Mouse (Mus musculus): ENCODE data around the gene Cpeb2.

Cpeb2 gene

DNA sequence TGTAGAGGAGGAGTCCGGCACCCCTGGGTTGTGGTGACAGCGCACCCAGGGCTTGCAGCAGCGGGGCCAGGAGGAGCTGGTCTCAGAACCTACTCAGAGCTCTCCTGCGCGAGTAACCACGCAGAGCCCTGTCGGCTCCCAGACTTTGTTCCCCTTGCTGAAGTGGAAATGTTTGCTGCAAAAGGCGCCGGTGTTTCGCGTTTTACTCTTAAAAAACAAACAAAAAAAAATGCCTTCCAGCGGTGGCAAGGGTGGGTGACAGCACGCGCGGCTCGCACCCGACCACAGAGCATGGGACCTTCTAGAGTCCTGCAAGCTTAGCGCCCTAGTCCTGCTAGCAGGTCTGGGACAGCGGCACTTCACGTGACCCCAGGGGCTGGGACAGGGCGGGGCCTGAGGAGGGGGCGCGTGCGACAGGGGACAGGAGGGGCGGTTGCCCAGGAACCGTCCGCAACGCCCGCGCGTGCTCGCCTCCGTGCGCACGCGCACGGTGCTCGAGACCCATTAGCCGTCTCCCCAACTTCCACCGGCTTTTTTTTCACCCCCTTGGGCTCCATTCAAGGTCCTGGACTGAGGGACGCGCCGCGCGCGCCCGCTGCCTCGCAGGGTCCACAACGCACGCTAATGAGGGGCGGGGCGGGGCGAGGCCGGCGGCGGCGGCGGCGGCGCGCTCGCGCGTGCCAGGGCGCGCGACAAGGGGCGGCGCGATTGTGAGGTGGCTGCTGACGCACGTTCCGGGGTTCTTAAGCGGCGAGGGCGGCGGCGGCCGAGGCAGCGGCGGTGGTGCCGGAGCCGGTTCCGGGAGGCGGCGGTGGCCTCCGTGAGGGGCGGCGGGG lies at the start of gene Cpeb2:
Gene Cpeb2, plus strand, starts transcription at position 691 of the 836 bp plus-strand sequence.
- peak; percentile 92 for DNase-seq (ENCODE audit: low spot score)

DNA sequence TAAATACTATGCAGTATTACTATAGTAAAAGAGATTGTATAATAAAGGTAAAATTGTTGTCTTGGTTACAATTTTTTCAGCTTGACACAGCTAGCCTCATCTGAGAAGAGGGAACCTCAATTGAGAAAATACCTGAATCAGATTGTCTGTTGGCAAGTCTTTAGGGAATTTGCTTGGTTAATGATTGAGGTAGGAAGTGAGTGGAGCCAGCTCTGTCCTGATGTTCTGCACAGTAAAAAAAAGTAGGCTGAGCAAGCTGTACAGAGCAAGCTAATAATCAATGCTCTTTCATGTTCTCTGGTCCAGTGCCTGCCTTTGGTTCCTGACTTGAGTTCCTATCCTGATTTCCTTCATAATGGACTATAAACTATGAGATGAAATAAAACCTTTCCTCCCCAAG lies 49.4 kb upstream of the Cpeb2 start:
- DNase-seq (ENCODE audit: low spot score), result no peak

DNA sequence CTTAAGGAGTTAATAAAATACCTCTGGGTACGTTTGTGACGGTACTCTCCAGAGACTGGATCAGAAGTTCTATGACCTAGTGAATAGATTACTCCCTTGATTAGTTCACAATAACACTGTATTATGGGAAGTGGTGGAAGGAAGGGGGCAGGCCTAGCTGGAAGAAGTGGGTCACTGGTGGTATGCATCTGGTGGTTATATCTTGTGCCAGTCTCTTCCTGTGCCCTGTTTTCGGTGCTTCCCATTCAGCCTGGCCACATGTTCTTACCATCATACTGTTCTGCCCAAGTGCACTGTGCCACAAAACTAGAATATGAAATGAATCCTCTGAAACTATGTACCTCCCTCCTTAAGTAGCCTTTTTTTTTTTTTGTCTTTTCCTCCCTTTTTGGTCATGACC lies 48.1 kb upstream of the Cpeb2 start:
- DNase-seq (ENCODE audit: low spot score), result no peak

DNA sequence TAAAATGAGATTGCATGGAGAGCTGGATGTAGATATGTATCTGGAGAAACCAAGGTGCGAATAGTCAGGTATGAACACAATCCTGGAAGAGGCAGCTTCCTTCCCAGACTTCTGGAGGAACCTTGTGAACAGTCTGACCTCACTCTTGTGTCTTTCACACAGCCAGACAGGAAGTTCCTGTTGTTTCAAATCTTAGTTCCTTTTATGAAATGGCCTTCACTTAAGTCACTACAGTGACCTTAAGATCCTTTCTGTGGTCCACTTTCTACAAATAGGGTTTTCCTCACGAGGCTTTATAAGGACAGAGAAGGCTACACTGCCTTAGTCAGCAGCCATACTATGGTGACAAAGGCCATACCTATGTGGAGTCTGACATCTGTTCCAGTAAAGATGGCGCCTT lies 47.5 kb upstream of the Cpeb2 start:
- DNase-seq (ENCODE audit: low spot score), result no peak

DNA sequence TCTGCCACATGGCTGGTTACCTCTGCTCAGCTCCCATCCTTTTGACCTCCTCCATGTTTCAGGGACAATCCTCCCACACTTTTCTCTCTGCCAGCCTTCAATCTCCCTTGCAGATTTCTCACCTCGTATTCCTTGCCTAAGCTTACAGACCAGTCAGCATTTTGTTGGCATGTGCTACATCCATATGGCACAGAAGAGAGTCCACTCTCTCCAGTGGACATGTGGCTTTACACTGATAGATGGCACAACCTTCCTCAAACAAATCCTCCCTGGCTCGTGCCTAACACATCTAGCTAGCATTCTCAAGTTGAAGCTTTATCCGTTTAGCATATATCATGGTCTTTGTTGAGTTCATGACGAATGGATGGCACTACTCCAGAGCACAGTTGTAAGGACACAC lies 32.3 kb upstream of the Cpeb2 start:
- DNase-seq (ENCODE audit: low spot score), result no peak

DNA sequence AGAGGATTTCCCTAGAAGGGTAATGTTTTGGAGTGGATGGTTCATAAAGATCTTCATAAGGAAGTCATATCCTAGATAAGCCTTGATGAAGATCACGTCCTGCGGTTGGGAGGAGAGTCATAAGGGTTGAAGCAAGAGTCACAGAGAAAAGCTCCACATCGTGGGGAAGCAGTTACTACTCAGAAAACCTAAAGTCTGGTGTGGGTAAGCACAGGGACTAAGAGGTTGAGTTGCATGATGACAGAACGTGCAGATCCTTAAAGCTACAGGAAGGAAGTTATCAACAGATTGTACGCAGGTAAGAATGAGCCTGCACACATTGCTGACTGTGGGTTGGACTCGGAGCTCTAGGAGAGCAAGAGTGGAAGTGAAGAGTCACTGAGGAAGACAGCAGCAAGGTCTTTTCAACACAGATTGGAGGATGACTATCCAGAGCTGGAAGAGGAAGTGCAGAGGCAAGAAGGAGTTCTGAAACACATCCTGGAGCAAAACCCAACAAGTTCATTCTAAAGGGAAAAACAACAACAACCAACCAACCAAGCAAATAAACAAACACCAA lies 26.4 kb upstream of the Cpeb2 start:
- no peak for DNase-seq (ENCODE audit: low spot score)

DNA sequence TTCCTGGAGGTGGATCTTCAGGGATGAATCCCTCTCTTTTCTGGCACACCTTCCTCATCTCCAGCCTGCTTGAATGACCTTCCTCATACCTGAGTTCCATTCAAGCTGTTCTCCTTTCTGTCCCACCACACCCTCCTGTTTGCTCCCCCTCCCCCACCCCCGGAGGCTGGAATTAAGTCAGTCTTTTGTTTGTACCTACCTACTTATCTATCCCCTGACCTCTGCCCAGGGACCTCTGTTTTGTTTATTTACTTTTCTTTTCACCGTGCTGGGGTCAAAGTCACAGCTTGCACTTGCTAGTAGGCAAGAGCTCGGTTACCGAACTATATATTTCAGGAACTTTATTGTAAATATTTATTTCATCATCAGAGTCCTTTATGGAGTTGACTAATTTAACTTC lies 15.5 kb upstream of the Cpeb2 start:
- DNase-seq (ENCODE audit: low spot score), result no peak

DNA sequence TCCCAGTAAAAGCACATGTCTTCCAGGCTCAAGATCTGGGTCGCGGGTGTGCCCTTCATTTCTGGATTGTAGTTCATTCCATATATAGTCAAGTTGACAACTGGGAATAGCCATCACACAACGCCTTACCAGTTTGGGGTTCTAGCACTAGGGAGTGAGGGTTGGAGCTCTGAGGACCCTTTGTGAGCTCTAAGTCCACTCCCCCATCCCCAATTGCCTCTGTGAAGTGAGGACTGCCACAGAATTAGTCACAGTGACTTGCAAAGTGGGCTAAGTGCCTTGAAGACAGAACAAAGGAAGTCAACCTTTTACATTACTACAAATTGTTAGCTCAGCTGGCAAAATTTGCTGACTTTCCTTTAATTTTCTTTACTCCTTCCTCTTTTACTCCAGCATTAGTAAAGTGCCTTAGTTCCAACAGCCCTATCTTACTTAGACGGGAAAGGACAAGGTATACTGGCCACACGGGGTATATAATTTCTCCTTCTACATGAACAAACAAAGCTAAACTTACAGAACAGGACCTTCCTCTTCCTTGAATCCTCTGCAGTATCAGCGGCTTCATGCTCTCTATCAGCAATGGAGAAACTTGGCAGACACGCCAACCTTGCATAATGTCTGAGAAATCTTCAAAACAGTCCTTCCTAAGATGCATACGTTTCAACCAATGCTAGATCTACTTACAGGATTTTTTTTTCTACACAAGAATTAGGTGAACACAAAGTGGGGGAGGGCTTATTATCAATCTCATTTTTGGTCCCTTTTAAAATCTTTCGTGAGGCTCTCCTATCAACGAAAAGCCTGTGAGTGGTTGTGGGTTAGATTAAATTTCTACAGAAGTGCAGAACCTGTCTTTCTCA lies 14.8 kb upstream of the Cpeb2 start:
- DNase-seq (ENCODE audit: low spot score), result no peak

DNA sequence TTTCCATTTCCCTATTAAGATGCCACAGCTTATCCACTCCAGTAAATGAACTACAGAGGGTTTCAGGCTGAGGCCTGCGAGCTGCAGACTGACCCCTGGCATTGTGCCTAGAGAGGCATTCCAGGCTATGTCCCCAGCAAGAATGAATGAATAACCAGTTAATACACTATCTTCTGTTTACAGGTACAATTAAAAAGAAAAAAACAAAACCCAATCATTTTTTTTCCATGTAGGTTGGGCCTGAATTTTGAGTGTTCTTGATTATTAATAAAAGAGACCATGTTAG lies 14.2 kb upstream of the Cpeb2 start:
- no peak for DNase-seq (ENCODE audit: low spot score)

DNA sequence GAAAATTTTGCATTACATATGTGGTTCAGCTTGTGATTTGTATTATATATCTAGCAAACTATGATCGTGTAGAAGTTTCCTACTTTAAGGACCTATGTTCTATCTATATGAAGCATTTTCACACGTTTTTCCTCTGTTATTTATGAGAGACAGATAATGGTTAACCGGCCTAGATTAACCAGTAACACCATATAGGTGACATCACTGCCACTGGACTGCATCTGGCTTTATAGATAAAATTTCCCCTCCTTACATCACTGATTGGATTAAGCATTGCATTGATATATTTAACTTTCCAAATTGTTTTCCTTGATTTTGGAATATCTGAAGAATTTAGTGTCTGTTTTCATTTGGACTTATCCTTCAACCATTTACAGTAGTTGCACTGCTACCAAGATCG lies 9.6 kb upstream of the Cpeb2 start:
- no peak for DNase-seq (ENCODE audit: low spot score)

DNA sequence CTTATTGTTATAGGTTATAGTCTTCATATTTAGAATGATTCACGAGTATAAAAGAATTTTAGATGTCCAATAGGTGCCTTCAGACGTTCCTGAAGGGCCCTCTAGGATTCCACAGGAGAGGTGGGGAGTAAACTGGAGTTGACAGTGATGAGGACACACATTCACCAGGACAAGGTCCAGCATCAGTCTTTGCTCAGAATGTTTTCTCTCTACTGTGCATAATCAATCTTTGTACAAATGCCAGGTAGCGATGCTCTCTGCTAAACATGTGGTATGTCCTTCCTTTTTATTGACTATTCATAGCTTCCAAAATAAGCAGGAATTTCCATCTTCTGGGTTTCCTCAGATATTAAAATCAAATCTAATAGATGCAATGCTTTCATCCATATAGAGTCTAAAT lies 8.7 kb upstream of the Cpeb2 start:
- DNase-seq (ENCODE audit: low spot score), result no peak

DNA sequence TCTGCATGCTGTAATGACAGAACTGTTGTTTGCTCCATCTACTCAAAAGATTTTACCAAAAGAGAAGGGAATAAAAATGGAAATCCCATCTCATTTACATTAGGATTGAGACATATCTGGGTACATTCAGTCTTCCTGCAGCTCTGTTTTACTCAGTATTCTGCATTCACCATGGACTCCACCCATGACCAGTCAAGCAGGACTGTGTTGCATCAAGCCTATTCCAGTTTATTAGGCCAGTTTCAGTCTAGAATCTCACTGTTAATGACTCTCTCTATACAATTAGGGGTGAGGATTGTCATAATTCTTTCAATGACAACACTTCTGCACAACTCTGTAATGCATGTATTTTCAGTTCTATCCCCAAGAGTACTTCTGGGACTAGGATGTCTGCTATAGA lies 6.8 kb upstream of the Cpeb2 start:
- no peak for DNase-seq (ENCODE audit: low spot score)

DNA sequence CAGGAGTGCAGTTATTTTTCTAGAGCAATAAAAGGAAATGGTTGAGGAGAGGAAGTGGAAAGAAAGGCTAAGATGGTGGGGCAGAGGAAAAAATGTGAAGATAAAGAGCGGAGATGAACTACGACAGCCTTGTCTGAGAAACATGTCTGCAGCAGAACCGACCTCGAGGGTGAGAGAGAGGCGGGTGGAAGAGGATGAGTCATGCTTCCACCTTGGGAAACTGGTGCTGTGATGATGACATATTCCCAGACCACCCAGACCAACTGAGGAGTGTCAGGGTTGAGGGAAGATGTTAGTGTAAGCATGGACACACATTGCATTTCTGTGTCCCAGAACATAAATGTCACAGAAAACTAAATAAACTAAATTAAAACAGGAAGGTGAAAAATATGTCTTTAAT lies 5.4 kb upstream of the Cpeb2 start:
- no peak for DNase-seq (ENCODE audit: low spot score)

DNA sequence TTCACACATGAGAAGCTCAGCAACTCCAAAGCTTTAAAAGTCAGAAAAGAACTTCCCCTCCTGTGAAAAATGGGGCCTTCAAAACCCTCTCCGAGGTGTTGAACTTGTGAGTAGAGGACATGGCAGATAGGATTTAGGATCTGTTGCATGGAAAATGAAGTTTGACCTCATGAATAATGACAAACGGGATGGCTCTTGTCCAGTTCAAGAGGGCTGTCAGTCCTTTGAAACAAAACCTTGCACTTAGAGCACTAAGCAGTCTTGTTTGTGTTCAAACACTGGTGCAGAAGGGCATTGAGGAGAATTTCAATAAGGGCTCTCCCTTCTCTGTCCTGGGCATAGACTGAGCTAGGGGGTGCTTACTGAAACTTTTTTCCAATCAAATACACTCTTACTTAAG lies 1.9 kb upstream of the Cpeb2 start:
- DNase-seq (ENCODE audit: low spot score), result no peak

DNA sequence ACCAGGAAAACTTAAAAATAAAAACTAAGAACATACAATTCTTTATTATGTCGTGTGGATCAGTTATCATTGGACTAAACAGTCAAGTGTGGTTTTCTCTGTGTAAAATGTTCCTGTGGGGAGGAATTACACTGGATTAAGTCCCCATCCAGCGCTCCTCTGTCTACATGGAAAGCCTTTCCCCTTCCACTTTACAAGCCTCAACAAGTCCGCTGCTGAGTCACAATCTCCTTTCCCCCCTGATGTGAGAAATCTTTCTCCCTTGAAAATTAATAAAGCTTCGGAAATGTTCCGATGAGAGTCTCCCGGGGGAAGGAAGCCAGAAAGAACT lies 856 bp upstream of the Cpeb2 start:
- no peak for DNase-seq (ENCODE audit: low spot score)

DNA sequence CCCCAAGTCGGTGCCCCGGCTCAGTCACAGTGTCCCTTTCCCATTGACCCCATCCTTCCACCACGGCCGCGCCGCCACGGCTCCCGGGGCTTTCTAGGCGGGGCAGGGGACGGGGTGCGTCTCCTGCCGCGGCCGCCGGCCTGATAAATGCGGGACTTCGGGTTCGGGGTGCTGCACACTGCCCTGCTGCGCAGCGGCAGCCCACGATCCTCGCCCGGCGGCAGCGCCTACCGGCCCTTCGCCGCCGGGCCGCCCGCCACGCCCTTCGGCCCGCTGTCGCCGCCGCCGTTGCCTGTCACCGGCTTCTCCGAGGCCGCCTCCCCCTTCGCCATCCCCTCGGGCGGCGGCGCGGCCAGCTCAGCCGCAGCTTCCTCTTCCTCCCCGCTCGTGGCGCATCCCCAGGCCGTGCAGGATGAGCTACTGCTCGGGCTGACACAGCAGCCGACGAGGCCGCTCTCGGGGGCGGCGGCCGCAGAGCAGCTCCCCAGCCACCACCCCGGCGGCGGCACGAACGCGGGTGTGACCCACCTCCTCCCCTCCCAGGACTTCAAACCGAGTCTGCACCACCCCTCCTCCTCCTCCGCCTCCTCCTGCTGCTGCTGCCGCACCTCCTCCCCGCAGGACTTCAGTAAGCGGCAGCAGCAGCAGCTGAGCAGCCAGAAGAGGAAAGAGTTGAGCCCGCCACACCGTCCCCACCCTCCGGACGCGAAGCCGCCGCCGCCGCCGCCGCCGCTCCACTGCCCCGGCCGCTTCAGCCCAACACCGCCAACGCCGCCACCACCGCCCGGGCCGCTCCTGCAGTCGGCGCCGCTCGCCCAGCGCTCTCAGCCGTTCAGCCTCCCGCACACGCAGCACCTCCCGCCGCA lies 579 bp downstream of the Cpeb2 start:
- DNase-seq (ENCODE audit: low spot score), result peak; percentile 73

DNA sequence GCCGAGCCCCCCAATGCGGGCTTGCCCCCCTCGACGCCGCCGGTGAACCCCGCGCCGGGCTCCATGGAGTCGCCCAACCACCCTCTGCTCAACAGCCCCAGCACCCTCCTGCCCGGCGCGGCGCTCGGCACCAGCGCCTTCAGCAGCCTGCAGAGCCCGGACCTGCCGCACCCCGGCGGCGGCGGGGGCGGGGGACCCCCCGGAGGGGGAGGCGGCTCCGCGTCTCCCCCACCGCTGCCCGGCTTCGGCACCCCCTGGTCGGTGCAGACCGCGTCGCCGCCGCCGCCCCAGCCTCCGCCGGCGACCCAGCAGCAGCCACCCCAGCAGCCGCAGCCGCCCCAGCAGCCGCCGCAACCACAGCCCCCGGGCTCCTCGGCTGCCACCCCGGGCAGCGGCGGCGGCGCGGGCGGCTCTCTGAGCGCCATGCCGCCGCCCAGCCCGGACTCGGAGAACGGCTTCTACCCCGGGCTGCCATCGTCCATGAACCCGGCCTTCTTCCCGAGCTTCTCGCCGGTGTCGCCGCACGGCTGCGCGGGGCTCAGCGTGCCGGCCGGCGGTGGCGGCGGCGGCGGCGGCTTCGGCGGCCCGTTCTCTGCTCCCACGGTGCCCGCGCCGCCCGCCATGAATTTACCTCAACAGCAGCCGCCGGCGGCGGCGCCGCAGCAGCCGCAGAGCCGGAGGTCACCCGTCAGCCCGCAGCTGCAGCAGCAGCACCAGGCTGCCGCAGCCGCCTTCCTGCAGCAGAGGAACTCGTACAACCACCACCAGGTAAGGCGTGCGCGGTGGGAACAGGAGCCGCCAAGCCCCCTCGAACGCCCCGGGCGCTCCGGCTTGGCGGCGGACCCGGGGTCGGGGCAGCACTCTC lies 1.6 kb downstream of the Cpeb2 start:
- DNase-seq (ENCODE audit: low spot score), result peak; percentile 52

DNA sequence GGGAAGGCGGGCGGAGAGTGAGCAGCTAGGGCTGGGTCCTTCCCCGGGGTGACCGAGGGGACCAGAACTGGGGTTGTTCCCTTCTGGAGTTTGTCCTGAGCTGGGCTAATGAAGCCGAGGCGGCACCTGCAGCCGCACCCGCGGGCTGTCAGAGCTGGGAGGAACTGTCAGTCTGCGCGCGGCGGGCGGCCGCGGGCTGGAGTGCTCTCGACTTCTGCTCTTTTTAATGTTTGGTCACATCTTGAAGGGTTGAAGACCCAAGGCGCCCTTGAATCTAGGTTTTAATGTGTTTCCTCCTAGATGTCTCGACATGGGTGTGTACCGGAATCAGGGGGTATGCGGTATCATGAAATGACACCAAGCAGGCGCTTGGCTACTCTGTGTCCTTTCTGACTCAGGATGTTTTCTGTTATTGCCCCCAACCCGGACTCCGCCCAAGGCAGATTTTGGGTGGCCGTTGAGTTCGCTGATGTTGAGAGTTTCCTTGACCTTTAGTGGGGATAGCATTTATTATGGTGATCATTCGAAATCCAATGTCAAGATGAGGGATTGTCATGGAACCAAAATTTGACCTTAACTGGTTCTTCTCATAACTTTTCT lies 2.3 kb downstream of the Cpeb2 start:
- DNase-seq (ENCODE audit: low spot score), result peak; percentile 27

DNA sequence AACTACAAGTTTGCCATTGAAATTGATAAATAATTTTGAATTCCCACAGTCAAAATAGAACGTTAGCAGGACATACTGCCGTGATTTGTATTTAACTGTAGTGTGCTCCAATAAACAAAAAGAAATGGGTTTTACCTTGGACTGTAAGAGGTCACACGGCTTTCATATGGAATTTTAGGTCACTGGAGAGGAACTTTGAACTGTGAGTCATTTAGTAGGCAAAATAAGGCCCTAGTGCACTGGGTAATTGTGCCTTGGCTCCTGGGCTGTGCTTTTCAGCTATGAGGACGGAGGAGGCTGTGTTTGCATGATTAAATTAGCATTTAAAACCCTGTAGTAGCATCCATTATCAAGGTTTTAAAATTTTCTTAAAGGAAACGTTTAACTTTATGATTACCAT lies 3.0 kb downstream of the Cpeb2 start:
- no peak for DNase-seq (ENCODE audit: low spot score)

DNA sequence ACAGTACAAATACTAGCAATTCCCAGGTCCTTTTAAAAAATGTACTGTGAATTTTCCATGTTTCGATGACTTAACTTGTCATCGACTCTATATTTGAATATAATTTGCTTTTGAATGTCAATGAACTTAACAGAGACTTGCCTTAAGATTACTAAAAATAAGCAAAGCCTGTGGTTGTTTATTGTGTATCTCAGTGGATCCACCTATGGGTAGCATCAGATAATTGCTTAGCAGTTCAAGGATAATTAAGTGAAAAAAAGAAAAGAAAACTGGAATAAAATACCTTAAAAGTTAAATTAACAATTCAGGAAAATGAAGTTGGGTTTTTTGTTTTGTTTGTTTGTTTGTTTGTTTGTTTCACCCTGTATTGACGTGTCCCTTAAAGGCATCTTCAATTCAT lies 3.5 kb downstream of the Cpeb2 start:
- DNase-seq (ENCODE audit: low spot score), result no peak

DNA sequence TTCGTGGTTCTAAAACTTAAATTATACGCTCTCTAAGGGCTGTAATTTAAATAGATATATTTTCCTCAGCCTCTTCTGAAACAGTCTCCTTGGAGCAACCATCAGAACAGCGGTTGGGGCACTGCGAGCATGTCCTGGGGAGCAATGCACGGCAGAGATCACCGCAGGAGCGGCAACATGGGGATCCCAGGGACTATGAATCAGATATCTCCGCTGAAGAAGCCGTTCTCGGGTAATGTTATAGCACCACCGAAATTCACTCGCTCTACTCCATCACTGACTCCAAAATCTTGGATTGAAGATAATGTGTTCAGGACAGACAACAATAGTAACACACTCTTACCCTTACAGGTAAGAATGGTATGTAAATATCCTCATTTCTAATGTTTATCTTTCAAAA lies 4.3 kb downstream of the Cpeb2 start:
- no peak for DNase-seq (ENCODE audit: low spot score)
